Mouse (Mus musculus): Measurements from ENCODE around the gene Glod4. TPM values are rescaled to one million over a fixed set of nuclear protein-coding genes. Genes with fewer than 3 reads are reported as not detected.

The Glod4 gene
- polyA plus RNA-seq, 1 experiment from 2014 or later = 135 TPM

- H3K27ac ChIP-seq (replicated peaks) = no peak overlapping the region
- WGBS = 92% methylated on average over 11 of the region's 11 CpGs
These were observed 136.7 kb downstream of the Glod4 start for GRCm38 (mm10) chr11:76106551-76107496.

GRCm38 (mm10) chr11:76101154-76101553, 142.4 kb downstream of the Glod4 start:
- Histone ChIP-seq H3K4me1 (no peaks in the 10 kb centered on the region), H3K4me3 (no peak overlapping the region), H3K27me3 (ENCODE audit: low read depth, poor library complexity, severe bottlenecking) (no peaks in the 10 kb centered on the region), H3K9me3 (replicated peaks) (no peaks in the 10 kb centered on the region), H3K36me3 (peaks cover 28% of the 10 kb centered on the region), H3K27ac (replicated peaks) (no peak overlapping the region)
- no peak for DNase-seq (ENCODE audit: low spot score)

More at GRCm38 (mm10) chr11:76106551-76107496, 136.7 kb downstream of the Glod4 start:
- no peaks in the 10 kb centered on the region for H3K27me3 ChIP-seq (ENCODE audit: low read depth, poor library complexity, severe bottlenecking)
- no peak overlapping the region for H3K4me3 ChIP-seq
- H3K9me3 ChIP-seq (replicated peaks) = no peaks in the 10 kb centered on the region
- H3K4me1 ChIP-seq = no peaks in the 10 kb centered on the region
- DNase-seq (ENCODE audit: low spot score) = no peak
- H3K36me3 ChIP-seq = peaks cover 16% of the 10 kb centered on the region

GRCm38 (mm10) chr11:76099193-76099975, 144.1 kb downstream of the Glod4 start:
- no peak for DNase-seq (ENCODE audit: low spot score)
- no peak overlapping the region for H3K4me3 ChIP-seq
- H3K9me3 ChIP-seq (replicated peaks) = no peaks in the 10 kb centered on the region
- no peak overlapping the region for H3K27ac ChIP-seq (replicated peaks)
- WGBS = 84% methylated on average over 4 of the region's 4 CpGs
- peaks cover 28% of the 10 kb centered on the region for H3K36me3 ChIP-seq
- no peaks in the 10 kb centered on the region for H3K27me3 ChIP-seq (ENCODE audit: low read depth, poor library complexity, severe bottlenecking)
- H3K4me1 ChIP-seq = no peaks in the 10 kb centered on the region

GRCm38 (mm10) chr11:76093610-76094009, 149.9 kb downstream of the Glod4 start:
- Histone ChIP-seq H3K9me3 (replicated peaks) (no peaks in the 10 kb centered on the region), H3K4me1 (no peaks in the 10 kb centered on the region), H3K36me3 (peaks cover 31% of the 10 kb centered on the region; the same call in 1 of the 2 replicates), H3K27me3 (ENCODE audit: low read depth, poor library complexity, severe bottlenecking) (no peaks in the 10 kb centered on the region), H3K4me3 (no peak overlapping the region), H3K27ac (replicated peaks) (no peak overlapping the region)
- WGBS = 92% methylated on average over 8 of the region's 8 CpGs
- DNase-seq (ENCODE audit: low spot score) = no peak

GRCm38 (mm10) chr11:76089776-76090175, 153.7 kb downstream of the Glod4 start:
- Histone ChIP-seq H3K27ac (replicated peaks) (no peak overlapping the region), H3K36me3 (peaks cover 37% of the 10 kb centered on the region; the same call in 1 of the 2 replicates), H3K27me3 (ENCODE audit: low read depth, poor library complexity, severe bottlenecking) (no peaks in the 10 kb centered on the region), H3K9me3 (replicated peaks) (no peaks in the 10 kb centered on the region), H3K4me3 (no peak overlapping the region), H3K4me1 (no peaks in the 10 kb centered on the region)
- no peak for DNase-seq (ENCODE audit: low spot score)
- WGBS = 92% methylated on average over 6 of the region's 6 CpGs

DNA sequence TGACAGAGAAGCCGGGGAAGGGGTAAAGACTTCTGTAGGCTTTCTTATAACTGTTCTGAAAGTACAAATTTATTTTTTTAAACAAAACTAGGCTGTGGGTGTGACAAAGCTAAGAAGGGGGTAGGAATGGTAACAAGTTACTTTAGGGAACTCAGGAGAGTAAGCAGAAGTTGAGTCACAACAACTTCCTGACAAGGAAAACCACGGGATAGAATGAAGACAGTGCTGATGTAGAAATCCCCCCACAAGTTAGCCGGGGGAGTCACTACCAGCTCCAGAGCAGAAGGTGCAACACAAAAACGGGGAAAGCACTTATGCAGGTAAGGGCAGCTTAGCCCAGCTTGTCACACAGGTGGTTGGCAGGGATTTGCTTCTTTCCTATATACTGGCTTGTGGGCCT, 155.0 kb downstream of the Glod4 start:
- WGBS = 84% methylated on average over 4 of the region's 4 CpGs
- no peak for DNase-seq (ENCODE audit: low spot score)
- Histone ChIP-seq H3K9me3 (replicated peaks) (no peaks in the 10 kb centered on the region), H3K4me1 (no peaks in the 10 kb centered on the region), H3K4me3 (no peak overlapping the region), H3K27me3 (ENCODE audit: low read depth, poor library complexity, severe bottlenecking) (no peaks in the 10 kb centered on the region), H3K36me3 (peaks cover 37% of the 10 kb centered on the region; the same call in 1 of the 2 replicates), H3K27ac (replicated peaks) (no peak overlapping the region)

DNA sequence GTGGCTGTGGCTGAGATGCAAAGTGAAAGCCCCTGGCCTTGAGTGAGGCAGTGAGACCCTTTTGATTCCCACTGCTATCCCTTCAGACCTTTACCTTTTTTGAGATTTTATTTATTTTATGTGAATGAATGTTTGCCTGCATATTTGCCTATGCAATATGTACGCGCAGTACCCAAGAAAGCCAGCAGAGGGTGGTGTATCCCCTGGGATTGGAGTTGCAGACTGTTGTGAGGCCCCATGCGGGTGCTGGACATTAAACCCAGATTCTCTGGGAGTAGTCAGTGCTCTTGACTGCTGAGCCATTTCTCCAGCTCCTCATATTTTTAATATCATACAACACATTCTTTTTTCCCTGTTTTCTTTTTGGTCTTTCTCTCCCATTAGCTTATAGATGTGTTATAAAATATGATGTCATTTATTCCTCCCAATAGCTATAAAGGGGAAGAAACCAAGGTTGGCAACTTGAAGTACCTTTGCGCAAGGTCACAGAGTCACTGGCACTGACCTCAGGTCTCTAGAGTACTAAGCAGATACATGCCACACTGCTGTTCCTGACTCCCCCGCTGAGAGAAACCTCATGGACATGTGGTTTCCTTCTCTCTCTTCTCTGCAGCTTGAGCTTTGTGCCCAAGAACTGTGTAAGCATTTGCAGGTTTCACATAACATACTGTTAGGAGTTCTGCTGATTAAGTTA, 157.5 kb downstream of the Glod4 start:
- Histone ChIP-seq H3K27ac (replicated peaks) (no peak overlapping the region), H3K4me1 (no peaks in the 10 kb centered on the region), H3K36me3 (peaks cover 39% of the 10 kb centered on the region), H3K9me3 (replicated peaks) (no peaks in the 10 kb centered on the region), H3K27me3 (ENCODE audit: low read depth, poor library complexity, severe bottlenecking) (no peaks in the 10 kb centered on the region), H3K4me3 (no peak overlapping the region)
- peak; percentile 41 for DNase-seq (ENCODE audit: low spot score)
- 70% methylated on average over 5 of the region's 5 CpGs for WGBS

DNA sequence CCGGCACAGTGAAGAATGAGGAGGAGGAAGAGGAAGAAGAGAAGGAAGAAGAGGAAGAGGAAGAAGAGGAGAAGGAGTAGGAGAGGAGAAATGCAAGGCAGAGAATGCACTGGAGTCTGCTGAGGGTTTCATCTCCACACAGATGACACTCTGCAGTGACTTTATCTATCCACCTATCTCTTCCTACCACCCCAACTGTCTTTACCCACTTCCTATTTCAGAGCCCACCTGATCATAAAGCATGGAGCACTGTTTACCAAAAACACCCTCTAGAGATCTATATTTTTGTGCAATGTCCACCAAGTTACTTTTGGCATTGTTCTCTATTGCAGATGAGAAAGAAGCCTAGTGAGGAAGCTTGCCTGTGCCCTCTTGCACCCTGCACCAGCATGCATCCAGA, 158.6 kb downstream of the Glod4 start:
- H3K27me3 ChIP-seq (ENCODE audit: low read depth, poor library complexity, severe bottlenecking) = no peaks in the 10 kb centered on the region

DNA sequence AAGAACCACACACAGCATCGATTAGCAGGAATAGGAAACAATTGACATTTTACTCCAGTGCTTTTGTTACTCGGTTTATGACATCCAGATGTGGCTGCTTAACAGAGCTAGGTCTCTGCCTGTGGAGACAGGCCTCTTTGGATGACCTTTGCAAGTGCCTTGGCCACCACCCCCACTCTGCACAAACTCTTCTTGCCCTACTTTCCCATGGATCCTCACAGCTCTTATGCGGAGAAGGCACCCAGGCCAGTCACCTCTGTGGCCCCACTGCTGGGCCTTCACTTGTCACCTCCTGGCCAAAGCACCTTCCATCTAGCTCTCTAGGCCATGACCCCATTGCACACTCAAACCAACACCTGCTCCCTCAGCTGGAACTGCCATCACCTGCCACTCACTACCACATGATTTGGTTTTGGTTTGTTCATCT, 159.6 kb downstream of the Glod4 start:
- H3K9me3 ChIP-seq (replicated peaks) = no peaks in the 10 kb centered on the region
- peak; percentile 20 for DNase-seq (ENCODE audit: low spot score)
- no peaks in the 10 kb centered on the region for H3K4me1 ChIP-seq
- H3K36me3 ChIP-seq = peaks cover 42% of the 10 kb centered on the region
- no peak overlapping the region for H3K4me3 ChIP-seq
- H3K27ac ChIP-seq (replicated peaks) = no peak overlapping the region
- 81% methylated on average over 3 of the region's 3 CpGs for WGBS
- H3K27me3 ChIP-seq (ENCODE audit: low read depth, poor library complexity, severe bottlenecking) = no peaks in the 10 kb centered on the region

More for the DNA sequence above, 158.6 kb downstream of the Glod4 start:
- 100% methylated on average over 1 of the region's 1 CpGs for WGBS
- Histone ChIP-seq H3K4me1 (no peaks in the 10 kb centered on the region), H3K27ac (replicated peaks) (no peak overlapping the region), H3K36me3 (peaks cover 42% of the 10 kb centered on the region), H3K9me3 (replicated peaks) (no peaks in the 10 kb centered on the region), H3K4me3 (no peak overlapping the region)
- no peak for DNase-seq (ENCODE audit: low spot score)

GRCm38 (mm10) chr11:76081048-76081640, 162.4 kb downstream of the Glod4 start:
- Histone ChIP-seq H3K27ac (replicated peaks) (no peak overlapping the region), H3K9me3 (replicated peaks) (no peaks in the 10 kb centered on the region), H3K4me1 (no peaks in the 10 kb centered on the region), H3K36me3 (peaks cover 41% of the 10 kb centered on the region), H3K4me3 (no peak overlapping the region), H3K27me3 (ENCODE audit: low read depth, poor library complexity, severe bottlenecking) (no peaks in the 10 kb centered on the region)
- DNase-seq (ENCODE audit: low spot score) = no peak
- 85% methylated on average over 6 of the region's 6 CpGs for WGBS

DNA sequence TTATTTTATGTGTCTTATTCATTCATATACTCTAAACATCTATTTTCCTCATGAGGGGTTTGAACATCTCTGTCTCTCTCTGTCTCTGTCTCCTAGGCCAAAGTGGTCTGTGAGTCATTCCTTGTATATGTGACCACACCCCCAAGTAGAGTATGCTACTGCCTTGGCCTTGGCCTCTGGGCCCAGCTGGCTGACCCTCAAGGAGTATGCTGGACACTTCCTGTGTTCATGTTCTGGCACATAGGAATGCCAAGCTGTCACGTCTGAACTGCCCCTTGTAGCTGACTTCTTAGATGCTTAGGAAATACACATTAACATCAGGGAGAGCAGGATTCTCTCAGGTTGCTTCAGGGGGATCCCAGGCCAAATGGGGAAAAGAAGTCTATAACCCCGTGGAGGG, 163.2 kb downstream of the Glod4 start:
- no peak overlapping the region for H3K4me3 ChIP-seq
- H3K27me3 ChIP-seq (ENCODE audit: low read depth, poor library complexity, severe bottlenecking) = no peaks in the 10 kb centered on the region
- no peaks in the 10 kb centered on the region for H3K9me3 ChIP-seq (replicated peaks)
- H3K36me3 ChIP-seq = peaks cover 41% of the 10 kb centered on the region
- no peak overlapping the region for H3K27ac ChIP-seq (replicated peaks)
- WGBS = 92% methylated on average over 2 of the region's 2 CpGs
- H3K4me1 ChIP-seq = no peaks in the 10 kb centered on the region
- DNase-seq (ENCODE audit: low spot score) = no peak

DNA sequence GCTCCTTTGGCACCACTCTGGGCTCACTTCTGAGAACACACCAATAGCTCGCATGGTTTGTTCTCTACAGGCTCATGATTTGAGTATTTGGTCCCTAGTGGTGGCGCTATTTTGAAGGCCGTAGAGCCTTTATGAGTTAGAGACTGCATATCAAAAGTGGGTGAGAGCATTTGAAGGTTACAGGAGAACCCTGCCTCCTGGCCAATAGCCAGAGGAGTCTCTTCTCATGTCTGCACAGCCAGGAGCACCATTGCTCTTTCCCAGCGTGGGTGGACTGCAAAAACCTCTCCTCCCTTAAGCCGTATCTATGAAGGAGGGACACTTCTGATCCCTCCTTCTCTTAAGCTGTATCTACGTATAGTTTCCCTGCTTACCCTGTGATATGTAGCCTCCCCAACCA, 166.2 kb downstream of the Glod4 start:
- Histone ChIP-seq H3K9me3 (replicated peaks) (no peaks in the 10 kb centered on the region), H3K4me1 (no peaks in the 10 kb centered on the region), H3K27me3 (ENCODE audit: low read depth, poor library complexity, severe bottlenecking) (no peaks in the 10 kb centered on the region), H3K4me3 (no peak overlapping the region), H3K36me3 (peaks cover 41% of the 10 kb centered on the region), H3K27ac (replicated peaks) (no peak overlapping the region)
- DNase-seq (ENCODE audit: low spot score) = no peak
- 87% methylated on average over 6 of the region's 6 CpGs for WGBS
